Mouse (Mus musculus) thymus, postnatal 4 days (tissue): ENCODE results near the gene Cfap97.
A peak's percentile ranks its signal among the peaks of the same experiment; 100 is the strongest.
"Not testable (repeated sequence)": the region's sequence is repeated elsewhere in the genome, so short reads cannot be mapped to it uniquely, and the experiment has no call there.

Experiments
- DNase-seq: peaks from one replicate; pipeline ENCODE4 v3.0.0; 2021

Gene Cfap97

DNA sequence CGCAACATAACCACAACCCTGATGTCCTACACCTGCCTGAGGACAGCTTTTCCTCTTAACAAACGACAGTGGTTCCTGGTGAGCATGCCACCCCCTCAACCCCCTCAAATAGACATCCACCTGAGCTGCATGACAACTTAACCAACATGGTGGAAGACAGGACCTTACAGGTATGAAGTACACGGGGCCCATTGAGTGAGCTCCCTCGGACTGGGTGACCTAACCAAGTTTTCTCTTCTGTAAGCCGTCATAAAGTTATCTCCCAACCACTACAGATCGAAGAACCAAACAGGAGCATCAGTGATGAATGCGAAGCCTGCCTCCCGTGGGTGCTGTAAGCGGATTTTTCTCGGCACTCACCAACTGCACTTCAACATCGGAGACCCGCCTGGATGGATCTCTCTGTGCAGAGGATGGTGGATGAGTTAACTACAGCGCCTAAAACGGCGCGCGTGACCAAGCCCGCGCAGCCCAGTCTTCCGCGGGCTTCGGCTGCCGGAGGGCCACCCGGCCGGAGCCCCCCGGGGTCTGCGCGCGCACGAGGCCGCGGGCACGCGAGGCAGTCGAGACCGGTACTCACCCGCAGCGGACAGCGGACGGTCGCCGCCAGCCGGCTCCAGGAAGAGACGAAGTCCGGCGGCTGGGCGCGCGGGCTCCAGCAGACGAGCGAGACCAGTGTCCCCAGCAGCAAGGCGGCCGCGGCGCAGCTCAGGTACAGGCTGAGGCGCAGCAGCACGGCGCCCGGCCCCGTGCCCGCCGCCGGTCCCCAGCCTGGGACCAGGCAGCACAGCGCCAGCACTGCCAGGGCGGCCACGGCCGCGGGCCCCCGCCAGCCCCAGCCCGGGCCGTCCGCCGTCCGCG, at the start of gene Cfap97:
Cfap97 (plus strand) TSS at position 570 of the 861 bp plus-strand sequence.
- DNase-seq, result peak; percentile 71

DNA sequence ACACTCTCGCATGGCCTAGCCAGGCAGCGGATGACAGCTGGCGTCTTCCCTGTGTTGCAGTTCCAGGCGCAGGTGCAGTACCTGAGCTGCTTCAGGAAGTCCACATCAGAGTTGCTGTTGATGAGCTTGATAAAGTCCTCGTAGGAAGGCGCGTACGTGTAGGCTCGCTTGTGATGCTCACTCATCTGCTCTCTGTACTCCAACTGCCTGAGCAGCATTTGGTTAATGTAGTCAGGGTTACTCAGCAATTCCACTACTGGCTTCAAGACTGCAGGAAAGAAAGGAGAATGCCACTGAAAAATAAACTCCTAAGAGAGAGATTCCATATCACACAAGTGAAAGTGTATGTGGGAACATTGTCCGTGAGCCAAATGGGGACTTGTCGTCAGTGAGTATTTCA, 48.1 kb upstream of the Cfap97 start:
- no peak for DNase-seq

DNA sequence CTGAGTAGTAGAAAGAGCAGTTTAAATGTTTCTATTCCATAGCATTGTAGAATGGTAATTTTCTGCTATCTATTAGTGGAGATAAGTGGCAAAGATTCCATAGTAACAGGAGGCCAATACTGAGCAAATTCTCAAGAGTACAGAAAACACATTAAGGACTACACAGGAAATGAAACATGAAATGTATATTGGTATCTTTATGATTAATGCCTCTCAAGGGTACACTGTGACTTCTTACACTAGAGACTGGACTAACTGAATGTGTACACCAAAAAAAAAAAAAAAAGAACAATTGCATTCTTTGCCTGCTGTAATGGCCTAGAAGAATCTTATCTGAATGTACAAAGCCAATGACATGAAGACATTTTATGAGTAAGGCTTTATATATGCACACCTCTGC, 43.9 kb upstream of the Cfap97 start:
- no peak for DNase-seq

DNA sequence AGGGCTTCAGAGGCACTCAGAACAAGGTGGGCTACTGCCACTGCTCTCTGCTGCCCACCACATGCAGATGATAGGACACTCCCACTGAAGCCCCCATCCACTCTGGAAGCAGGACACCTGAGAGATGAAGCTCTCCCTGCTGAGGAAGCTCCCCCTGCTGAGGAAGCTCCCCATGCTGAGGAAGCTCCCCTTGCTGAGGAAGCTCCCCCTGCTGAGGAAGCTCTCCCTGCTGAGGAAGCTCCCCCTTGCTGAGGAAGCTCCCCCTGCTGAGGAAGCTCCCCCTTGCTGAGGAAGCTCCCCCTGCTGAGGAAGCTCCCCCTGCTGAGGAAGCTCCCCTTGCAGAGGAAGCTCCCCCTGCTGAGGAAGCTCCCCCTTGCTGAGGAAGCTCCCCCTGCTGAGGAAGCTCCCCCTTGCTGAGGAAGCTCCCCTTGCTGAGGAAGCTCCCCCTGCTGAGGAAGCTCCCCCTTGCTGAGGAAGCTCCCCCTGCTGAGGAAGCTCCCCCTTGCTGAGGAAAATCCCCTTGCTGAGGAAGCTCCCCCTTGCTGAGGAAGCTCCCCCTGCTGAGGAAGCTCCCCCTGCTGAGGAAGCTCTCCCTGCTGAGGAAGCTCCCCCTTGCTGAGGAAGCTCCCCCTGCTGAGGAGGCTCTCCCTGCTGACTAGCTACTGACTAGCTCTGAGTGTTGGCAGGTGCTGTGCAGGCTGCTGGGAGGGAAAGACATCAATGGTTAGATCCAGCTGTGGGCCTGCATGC, 38.0 kb upstream of the Cfap97 start:
- DNase-seq, result not testable (repeated sequence)

DNA sequence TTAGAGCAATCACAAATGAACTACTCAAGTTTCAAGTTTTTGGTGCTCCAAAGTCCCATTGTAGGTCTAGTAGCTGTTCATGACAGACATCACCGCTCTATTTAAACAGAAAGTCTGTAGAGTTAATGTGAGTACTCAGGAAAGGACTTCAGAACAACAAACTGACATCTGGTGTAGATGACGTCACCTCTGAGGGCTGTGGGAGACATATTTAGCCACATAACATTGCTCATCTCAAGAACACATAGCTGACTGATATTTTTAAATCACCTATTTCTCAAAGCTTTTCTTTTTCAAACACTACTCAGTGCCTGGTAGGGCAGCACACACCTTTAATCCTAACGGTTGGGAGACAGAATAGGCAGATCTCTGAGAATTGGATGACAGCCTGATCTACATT, 34.4 kb upstream of the Cfap97 start:
- no peak for DNase-seq

DNA sequence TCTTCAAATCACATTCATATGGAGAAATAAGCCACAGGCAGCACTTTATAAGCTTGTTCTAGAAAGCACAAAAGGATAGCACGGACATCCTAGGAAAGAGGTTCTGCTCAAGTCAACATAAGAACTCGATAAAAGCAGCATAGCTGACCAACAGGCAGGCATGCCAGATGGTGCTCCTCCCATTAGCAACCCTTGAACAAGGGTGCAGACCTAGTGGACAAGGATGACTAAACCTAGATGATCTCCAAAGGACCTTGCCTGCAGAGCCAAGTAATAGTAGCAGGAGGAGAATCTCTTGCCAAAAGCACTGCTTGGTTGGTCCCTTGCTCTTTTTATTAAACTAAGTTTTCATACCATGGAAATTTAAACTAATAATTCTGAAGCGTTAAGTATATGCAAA, 32.4 kb upstream of the Cfap97 start:
- no peak for DNase-seq

DNA sequence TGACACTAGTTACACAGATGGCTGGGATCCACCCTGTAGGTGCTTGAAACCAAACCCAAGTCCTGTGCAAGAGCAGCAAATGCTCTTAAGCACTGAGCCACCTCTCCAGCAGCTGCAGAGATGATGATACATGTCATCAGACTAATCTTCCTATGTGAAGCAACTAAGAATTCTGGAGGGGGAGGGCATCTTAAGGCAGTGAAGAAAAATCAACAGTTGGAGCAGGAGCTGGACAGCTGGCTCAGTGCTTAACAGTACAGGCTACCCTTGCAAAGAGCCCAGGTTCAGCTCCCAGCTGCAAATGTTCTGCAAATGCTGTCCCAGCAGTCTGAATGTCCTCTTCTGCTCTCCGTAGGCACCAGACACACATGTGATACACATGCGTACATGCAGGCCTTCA, 29.1 kb upstream of the Cfap97 start:
- no peak for DNase-seq

DNA sequence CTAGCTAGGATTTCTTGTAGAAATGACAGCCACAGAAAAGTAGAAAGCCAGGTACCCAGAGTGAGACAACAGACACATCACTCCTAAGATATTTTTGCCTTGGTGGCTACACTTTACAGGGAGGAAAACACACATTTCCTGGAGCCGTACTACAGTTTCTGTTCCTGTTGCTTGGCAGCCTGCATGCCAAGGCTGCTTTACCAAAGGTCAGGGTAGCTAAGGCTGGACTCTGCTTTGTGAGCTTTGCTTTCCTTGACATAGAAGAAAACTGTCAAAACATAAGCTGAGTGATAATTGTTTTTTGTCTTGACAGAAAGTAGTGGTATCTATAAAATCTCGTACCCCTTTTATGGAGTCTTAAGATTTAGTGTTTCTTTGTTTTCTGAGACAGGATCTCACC, 21.1 kb upstream of the Cfap97 start:
- no peak for DNase-seq

DNA sequence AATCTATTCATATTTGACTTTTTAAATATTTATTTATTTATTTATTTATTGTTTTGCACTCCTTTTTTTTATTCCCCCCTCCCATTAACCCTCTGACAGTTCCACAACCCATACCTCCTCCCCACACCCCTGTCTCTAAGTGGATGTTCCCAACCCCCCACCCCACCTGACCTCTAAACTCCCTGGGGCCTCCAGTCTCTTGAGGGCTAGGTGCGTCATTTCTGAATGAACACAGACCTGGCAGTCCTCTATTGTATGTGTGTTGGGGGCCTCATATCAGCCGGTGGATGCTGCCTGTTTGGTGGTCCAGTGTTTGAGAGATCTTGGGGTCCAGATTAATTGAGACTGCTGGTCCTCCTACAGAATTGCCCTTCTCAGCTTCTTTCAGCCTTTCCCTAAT, 16.0 kb upstream of the Cfap97 start:
- DNase-seq, result not testable (repeated sequence)

DNA sequence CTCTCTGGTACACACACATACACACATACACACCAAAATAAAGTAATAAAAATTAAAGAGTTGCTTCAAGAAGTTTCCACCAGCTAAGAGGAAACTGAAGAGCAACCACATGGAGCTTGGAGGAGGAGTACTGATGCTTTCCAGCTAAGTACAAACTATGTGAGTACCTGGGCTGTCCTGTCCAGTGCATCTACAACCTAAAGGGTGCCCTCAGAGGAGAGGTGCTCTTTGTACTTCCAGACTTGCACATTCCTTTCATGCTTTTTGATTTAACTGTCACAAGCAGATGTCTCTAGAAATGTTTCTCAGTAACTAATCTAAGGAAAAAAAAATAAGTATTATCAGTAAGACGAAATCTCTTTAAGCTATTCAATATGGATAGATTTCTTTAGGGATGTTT, 14.2 kb upstream of the Cfap97 start:
- DNase-seq, result no peak

DNA sequence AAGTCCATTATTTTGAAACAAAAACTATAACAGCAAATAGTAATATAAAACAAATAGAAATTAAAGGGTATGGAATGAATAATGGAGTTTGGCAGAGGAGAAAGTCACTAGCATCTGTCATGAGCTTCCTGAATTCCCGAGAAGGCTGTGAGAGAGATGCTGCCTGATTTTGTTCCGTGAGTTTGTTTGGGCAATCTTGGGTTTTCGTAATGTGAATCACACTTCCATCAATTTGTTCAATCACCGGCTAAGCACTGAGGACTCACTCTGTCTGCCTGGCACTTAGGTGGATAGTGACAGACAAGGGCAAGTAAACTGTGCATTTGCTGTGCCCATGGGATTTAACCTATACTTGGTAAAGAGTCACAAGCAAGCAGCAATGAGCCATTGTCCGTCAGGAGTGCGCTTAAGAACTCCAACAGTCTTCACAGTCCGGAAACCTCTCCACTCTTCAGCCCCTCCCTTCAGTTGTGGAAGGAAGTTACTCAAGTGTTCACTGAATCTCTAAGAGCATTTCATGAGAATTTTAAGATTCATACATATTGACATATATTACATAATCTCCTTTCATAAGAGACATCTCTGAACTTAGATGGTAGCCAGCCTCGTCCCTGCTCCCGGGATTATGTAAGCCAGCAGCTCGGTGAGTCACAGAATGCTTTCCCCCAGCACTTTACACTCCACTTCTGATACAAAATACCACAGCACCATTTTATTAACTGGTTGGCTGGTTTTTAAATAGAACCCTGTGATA, 13.6 kb upstream of the Cfap97 start:
- DNase-seq, result no peak

DNA sequence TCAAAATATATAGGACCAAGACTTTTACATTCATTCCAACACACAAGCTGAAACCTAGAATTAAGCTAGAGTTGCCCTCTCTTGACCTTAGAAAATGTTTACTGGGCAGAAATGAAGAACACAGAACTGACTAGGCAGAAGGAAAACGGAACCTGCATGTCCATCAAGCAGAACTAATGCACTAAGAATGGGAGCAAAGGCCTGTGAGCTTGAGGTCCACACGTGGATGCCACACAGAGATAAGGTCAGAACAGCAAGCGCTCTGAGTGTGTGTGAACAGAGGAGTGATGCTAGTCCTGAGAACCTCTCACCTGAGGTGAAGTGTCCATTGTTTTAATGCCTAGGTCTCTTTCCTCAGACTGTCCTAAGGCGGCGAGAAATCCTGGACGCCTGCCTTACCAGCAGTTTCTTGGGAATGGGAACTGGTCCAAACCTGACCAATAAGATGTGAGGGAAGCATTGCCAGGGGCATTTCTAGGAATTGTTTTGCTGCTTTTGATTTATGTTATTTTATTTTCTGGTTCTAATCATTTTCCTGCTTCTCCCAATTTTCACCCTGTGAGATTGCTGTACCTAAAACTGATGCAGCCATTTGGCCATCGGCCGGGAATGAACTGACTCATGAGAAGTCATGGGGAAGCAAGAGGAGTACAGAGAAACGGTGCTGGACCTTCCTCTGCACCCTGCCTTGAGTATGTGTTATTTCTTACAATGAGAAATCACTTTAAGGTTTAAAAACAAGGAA, 11.0 kb upstream of the Cfap97 start:
- DNase-seq, result no peak

DNA sequence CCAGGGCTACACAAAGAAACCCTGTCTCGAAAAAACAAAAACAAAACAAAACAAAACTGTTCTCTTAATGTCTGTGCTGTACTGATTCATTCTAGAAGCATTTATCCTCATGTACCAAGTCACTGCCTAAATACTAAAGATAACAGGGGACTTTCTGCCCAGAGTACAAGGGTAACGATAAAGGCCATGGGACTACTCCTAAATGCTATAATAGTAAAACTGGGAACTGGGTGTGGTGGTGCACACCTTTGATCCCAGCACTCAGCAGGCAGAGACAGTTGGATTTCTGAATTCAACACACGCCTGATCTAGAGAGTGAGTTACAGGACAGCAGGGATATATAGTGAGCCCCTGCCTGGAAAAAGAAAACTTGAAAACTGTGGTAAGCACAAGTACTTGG, 9.9 kb upstream of the Cfap97 start:
- DNase-seq, result no peak

DNA sequence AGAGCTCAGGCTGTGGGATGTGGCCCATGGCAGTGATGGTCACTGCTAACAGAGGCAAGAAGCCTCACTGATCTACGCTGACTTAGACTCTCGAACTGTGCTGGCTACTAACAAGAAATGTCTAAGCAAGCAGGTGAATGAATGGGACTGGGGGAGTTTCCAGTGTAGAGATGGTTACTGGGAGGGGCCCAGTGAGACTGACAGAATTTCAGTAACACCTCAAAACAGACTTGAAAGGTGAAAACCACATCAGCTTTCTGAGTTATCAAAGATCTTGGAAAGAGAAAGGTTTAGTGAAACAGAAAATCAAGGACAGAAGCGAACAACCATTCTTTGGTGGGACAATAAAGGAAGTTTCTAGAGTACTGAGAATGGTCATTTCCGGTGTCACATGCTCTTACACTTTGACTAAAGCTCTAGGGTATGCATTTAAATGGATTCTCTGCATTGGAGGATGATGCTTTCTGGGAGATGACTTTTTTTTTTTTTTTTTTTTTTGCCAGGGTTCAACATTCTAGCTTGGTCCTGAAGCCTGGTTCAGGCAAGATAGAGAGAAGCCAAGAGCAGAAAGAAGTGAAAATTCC, 9.0 kb upstream of the Cfap97 start:
- no peak for DNase-seq

DNA sequence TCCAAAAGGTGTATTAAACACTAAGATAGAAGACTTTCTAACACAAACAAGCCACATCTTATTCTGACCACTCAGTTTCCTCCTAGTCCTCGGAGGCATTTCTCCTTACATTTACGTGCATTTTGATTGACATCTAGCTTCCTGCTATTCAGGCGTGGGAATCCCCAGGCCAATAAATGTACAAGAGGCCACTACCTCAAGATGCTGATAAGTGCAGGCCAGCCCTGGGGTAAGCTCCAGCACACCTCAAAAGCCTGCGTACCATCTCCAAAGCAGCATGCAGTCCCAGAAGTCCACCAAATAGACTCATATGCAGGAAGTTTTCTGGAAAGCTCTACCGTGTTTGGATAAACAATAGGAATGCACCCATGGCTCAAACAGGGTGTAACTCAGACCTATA, 8.1 kb upstream of the Cfap97 start:
- no peak for DNase-seq

DNA sequence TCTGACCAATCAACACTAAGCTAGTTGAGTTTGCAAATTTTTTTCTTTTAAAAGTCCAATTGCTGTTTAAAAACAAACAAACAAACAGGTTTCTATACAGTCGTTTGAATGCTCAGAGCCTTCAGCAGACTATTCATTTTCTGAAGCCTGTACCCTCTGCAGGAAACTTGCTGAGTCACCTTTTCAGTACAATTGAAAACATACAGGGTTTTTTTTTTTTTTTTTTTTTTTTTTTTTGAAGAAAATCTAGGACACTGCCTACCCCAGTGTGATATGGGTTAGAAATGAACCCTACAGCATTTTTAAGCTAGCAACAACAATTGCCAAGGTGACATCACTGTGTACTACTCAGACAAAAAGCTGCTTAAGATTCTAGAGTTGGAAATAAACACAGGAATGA, 7.6 kb upstream of the Cfap97 start:
- DNase-seq, result no peak

DNA sequence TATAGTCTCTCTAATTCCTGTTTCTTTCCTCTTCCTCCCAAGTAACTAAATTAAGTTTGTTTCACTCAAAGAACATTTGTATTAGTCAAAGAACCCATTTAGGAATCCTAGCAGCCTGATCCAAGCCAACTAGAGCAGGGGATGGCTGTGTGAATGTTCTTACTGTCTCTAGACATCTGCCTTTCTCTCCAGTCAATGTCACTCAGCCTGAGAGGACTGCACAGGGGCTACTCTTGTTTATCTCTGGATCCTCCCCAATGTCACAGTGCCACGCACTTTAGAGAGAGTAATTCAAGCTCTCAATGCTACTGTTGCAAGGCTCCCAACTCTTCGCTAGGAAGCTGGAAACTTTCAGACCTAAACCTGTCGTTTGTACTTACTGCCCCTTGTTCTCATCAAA, 5.4 kb upstream of the Cfap97 start:
- DNase-seq, result no peak

DNA sequence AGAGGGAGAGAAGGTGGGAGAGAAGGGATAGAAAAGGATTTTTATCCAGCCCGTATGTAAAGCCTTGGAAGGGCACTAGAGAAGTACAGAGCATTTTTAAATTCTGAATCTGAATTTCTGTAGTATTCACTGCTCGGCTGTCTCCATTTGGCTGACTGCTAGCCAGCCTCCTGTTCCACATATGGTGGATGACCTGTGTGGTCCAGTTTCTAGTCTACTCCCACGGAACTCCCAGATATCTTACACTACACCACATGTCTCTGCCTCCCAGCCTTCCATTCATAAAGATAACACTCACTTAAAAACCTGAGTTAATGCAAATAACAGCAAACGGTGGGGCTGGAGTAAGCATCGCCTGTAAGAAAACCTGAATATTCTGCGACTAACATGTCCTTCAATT, 2.3 kb upstream of the Cfap97 start:
- DNase-seq, result no peak

DNA sequence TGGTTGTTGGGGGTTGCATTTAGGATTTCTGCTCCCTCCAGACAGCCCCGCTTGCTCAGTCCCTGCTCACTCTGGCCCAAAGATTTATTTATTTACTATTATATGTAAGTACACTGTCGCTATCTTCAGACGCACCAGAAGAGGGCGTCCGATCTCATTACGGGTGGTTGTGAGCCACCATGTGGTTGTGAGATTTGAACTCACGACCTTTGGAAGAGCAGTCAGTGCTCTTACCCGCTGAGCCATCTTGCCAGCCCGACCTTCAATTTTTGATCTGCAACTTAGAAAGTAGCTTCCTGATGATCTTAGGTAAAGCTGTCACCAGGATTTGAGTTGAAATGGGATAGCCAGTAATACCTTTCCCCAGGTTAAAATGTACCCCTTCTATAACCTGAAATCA, 1.8 kb upstream of the Cfap97 start:
- DNase-seq, result peak; percentile 30

DNA sequence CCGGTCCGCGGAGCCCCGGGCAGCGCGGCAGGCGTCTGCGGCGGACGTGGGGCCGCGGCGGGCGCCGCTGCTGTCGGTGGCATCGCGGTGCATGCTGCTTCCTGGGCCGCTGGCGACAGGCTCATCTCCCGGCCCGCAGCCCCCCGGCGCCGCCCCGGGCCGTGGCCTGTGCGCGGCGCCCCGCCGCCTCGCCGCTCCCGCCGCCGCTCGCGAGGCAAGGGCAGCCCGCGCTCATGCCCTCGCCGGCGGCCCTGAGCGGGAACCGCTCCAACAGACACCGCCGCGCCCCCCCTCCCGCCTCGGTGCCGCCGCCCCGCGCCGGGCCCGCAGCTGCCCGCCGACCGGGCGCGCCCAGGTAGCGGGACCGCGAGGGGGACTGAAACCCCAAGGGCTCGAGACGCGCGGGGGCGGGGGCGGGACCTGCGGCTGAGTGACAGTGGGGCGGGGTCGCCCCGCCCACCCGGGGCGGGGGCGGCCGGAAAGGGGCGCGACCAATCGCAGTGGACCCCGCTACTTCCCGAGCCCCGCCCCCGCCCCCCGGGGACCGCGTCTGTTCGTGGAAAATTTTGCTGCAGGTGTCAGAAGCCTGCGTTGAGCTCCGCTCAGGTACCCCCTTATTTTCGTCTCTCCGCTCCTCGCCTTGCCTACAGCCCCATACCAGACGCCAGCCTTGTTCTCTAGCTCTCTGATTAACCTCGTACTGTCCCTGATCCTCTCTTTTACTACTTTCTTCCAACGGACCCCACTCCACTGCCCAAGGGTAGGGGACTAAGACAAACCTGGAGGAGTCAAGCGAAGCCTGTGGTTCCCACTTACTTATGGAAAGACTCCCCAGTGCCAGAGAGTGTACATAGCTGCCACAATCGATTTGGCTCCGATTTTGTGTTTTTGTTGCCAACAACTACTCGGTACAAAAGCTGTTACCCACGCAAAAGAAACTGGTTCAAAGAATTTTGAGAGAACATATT, 777 bp downstream of the Cfap97 start, which contains the start of gene Snx25:
Snx25 (minus strand) TSS at position 96 of the 968 bp plus-strand sequence.
- DNase-seq, result peak; percentile 97

DNA sequence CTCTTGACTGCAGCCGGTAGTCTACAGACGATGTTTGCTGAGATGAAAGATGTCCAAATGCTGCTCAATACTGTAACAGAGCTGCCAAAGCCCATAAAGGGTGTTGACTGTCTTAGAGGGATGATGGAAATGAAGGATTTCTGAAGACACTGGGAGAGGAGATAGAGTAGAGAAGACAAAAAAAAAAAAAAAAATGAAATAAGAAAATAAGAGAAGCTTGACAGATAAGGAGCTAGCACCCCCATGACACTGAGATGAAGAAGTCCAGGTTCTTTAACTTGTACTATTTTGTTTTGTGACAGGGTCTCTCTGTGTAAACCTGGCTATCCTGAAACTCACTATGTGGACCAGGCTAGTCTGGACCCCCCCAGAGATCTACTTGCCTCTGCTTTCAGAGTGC, 1.5 kb downstream of the Cfap97 start:
- DNase-seq, result no peak
